Mouse (Mus musculus): ENCODE results near the gene Itgb8.

The Itgb8 gene

GRCm38 (mm10) chr12:119238696-119239415 lies at the start of gene Itgb8:
Itgb8 (minus strand) TSS chr12:119238802.
- DNase-seq (ENCODE audit: low spot score): peak; percentile 79

- DNase-seq (ENCODE audit: low spot score): no peak
These were observed 37.7 kb upstream of the Itgb8 start for GRCm38 (mm10) chr12:119276282-119276681.

- no peak for DNase-seq (ENCODE audit: low spot score)
These were observed 35.0 kb upstream of the Itgb8 start for GRCm38 (mm10) chr12:119273605-119274004.

GRCm38 (mm10) chr12:119271964-119272363 lies 33.4 kb upstream of the Itgb8 start:
- no peak for DNase-seq (ENCODE audit: low spot score)

- DNase-seq (ENCODE audit: low spot score): no peak
These were observed 31.4 kb upstream of the Itgb8 start for GRCm38 (mm10) chr12:119270036-119270435.

- DNase-seq (ENCODE audit: low spot score): no peak
These were observed 30.1 kb upstream of the Itgb8 start for GRCm38 (mm10) chr12:119268723-119269122.

GRCm38 (mm10) chr12:119264506-119264905 lies 25.9 kb upstream of the Itgb8 start:
- no peak for DNase-seq (ENCODE audit: low spot score)

- no peak for DNase-seq (ENCODE audit: low spot score)
These were observed 10.0 kb upstream of the Itgb8 start for GRCm38 (mm10) chr12:119248581-119248980.

GRCm38 (mm10) chr12:119241071-119241470 lies 2.5 kb upstream of the Itgb8 start:
- no peak for DNase-seq (ENCODE audit: low spot score)

- DNase-seq (ENCODE audit: low spot score): peak; percentile 60
These were observed 494 bp downstream of the Itgb8 start for GRCm38 (mm10) chr12:119237921-119238695.

- peak; percentile 11 for DNase-seq (ENCODE audit: low spot score)
These were observed 1.2 kb downstream of the Itgb8 start for GRCm38 (mm10) chr12:119237241-119237920.

GRCm38 (mm10) chr12:119231831-119232230 lies 6.8 kb downstream of the Itgb8 start:
- no peak for DNase-seq (ENCODE audit: low spot score)

- DNase-seq (ENCODE audit: low spot score): peak; percentile 14
These were observed 8.2 kb downstream of the Itgb8 start for GRCm38 (mm10) chr12:119230444-119230843.

- no peak for DNase-seq (ENCODE audit: low spot score)
These were observed 9.0 kb downstream of the Itgb8 start for GRCm38 (mm10) chr12:119229601-119230000.

GRCm38 (mm10) chr12:119227898-119228297 lies 10.7 kb downstream of the Itgb8 start:
- DNase-seq (ENCODE audit: low spot score): peak; percentile 13

GRCm38 (mm10) chr12:119224699-119225098 lies 13.9 kb downstream of the Itgb8 start:
- no peak for DNase-seq (ENCODE audit: low spot score)

GRCm38 (mm10) chr12:119219409-119219808 lies 19.2 kb downstream of the Itgb8 start:
- DNase-seq (ENCODE audit: low spot score): no peak

GRCm38 (mm10) chr12:119217700-119218265 lies 20.8 kb downstream of the Itgb8 start:
- no peak for DNase-seq (ENCODE audit: low spot score)

- DNase-seq (ENCODE audit: low spot score): no peak
These were observed 23.4 kb downstream of the Itgb8 start for GRCm38 (mm10) chr12:119215225-119215624.

- no peak for DNase-seq (ENCODE audit: low spot score)
These were observed 27.1 kb downstream of the Itgb8 start for GRCm38 (mm10) chr12:119211533-119211932.

- DNase-seq (ENCODE audit: low spot score): no peak
These were observed 28.0 kb downstream of the Itgb8 start for GRCm38 (mm10) chr12:119210590-119210989.

- no peak for DNase-seq (ENCODE audit: low spot score)
These were observed 28.6 kb downstream of the Itgb8 start for GRCm38 (mm10) chr12:119210073-119210425.
